Mouse (Mus musculus) urinary bladder, postnatal 14 days (tissue): Measurements from ENCODE around the gene Pgbd5.

Source experiments
- DNase-seq: peaks from one replicate; pipeline ENCODE4 v3.0.0; 2021; ENCODE audit warnings: low spot score

Pgbd5 gene

GRCm38 (mm10) chr8:124392271-124393012 is 47.0 kb downstream of the Pgbd5 start:
- no peak for DNase-seq

GRCm38 (mm10) chr8:124391191-124391590 is 48.3 kb downstream of the Pgbd5 start:
- DNase-seq = no peak

- no peak for DNase-seq
Observed at GRCm38 (mm10) chr8:124389495-124389894, 50.0 kb downstream of the Pgbd5 start.

- DNase-seq = no peak
Observed at GRCm38 (mm10) chr8:124386225-124386899, 53.1 kb downstream of the Pgbd5 start.

- DNase-seq = no peak
Observed at GRCm38 (mm10) chr8:124384336-124384735, 55.1 kb downstream of the Pgbd5 start.

GRCm38 (mm10) chr8:124382235-124382634 is 57.2 kb downstream of the Pgbd5 start:
- DNase-seq = no peak

GRCm38 (mm10) chr8:124379289-124379688 is 60.2 kb downstream of the Pgbd5 start:
- DNase-seq = no peak

- no peak for DNase-seq
Observed at GRCm38 (mm10) chr8:124376406-124376805, 63.1 kb downstream of the Pgbd5 start.

GRCm38 (mm10) chr8:124375727-124376126 is 63.7 kb downstream of the Pgbd5 start:
- DNase-seq = peak; percentile 21

- DNase-seq = no peak
Observed at GRCm38 (mm10) chr8:124375168-124375567, 64.3 kb downstream of the Pgbd5 start.

- DNase-seq = no peak
Observed at GRCm38 (mm10) chr8:124373753-124374152, 65.7 kb downstream of the Pgbd5 start.

- no peak for DNase-seq
Observed at GRCm38 (mm10) chr8:124371410-124372123, 67.9 kb downstream of the Pgbd5 start.

GRCm38 (mm10) chr8:124370422-124371183 is 68.9 kb downstream of the Pgbd5 start:
- DNase-seq = no peak

GRCm38 (mm10) chr8:124368213-124368612 is 71.2 kb downstream of the Pgbd5 start:
- DNase-seq = peak; percentile 72

GRCm38 (mm10) chr8:124363337-124363736 is 76.1 kb downstream of the Pgbd5 start:
- DNase-seq = no peak

- no peak for DNase-seq
Observed at GRCm38 (mm10) chr8:124362589-124362988, 76.9 kb downstream of the Pgbd5 start.

GRCm38 (mm10) chr8:124361773-124362427 is 77.6 kb downstream of the Pgbd5 start:
- DNase-seq = no peak

- no peak for DNase-seq
Observed at GRCm38 (mm10) chr8:124360911-124361310, 78.5 kb downstream of the Pgbd5 start.

GRCm38 (mm10) chr8:124351636-124352035 is 87.8 kb downstream of the Pgbd5 start:
- no peak for DNase-seq

GRCm38 (mm10) chr8:124349663-124350062 is 89.8 kb downstream of the Pgbd5 start:
- DNase-seq = peak; percentile 84

GRCm38 (mm10) chr8:124348087-124348486 is 91.4 kb downstream of the Pgbd5 start:
- peak; percentile 32 for DNase-seq
